Mouse (Mus musculus) brain, embryonic 18.5 days (tissue): ENCODE measurements at regions not wholly inside any gene's neighbourhood (a gene's known extent, or its start where the extent isn't known, plus 50 kb on each side); places are given as distances from the start of the nearest gene placed in this dataset.

Source experiments
- DNase-seq: peaks from one replicate; pipeline ENCODE4 v3.0.0-alpha.2; 2012; ENCODE audit warnings: low read depth, low spot score

GRCm38 (mm10) chr17:91226378-91226777, 133.5 kb upstream of the Nrxn1 start:
- no peak for DNase-seq

- no peak for DNase-seq
Measured at GRCm38 (mm10) chr17:91225916-91226315, 133.0 kb upstream of the Nrxn1 start.

GRCm38 (mm10) chr17:91216429-91216828, 123.6 kb upstream of the Nrxn1 start:
- DNase-seq: no peak

- no peak for DNase-seq
Measured at GRCm38 (mm10) chr17:91182574-91182973, 89.7 kb upstream of the Nrxn1 start.

GRCm38 (mm10) chr17:91161834-91162233, 69.0 kb upstream of the Nrxn1 start:
- no peak for DNase-seq
